Mouse (Mus musculus) erythroblast, embryonic 14.5 days (primary cell): Measurements from ENCODE around the gene Thada.

Source experiments
- GATA1 ChIP-seq: IDR thresholded peaks from 2 replicates; pipeline ENCODE4 v1.6.1; 2012; ENCODE audit warnings: low read length, inconsistent platforms, mixed read lengths
- TAL1 ChIP-seq: IDR thresholded peaks from 3 replicates; pipeline ENCODE4 v1.6.1; 2012; ENCODE audit warnings: low read length, inconsistent platforms, mixed read lengths

DNA sequence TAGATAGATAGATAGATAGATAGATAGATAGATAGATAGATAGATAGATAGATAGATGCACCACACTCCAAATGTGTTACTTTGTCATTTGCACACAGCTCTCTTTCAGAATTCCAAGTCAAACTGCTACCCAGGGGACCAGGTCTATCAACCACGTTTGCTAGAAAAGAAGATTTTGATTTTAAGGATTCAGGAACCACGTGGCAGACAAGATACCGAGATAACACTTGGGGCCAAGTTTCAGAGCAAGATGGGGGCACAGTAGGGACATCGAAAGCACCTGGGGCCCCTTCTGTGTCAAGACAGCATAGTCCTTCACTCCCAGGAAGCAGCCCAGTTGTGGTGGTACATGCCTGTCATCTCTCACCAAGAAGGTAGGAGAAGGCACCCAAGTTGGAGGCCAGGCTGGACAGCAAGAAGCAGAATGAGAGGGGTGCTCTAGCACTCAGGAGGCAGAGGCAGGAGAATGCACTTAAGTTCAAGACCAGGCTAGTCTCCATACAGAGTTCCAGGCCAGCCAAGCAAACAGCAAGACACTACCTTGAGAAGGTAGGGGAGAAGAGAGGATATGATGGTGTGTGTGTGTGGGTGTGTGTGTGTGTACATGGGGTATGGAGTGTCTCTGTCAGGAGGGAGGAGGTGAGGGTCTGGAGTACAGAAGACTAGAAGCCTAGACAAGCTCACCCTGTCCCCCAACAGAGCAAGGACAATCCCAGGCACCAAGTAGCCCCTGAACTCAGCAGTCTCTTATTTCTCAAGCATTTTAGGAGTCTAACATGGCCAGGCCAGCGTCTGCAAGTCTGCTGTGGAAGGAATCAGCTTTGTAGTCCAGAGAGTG lies 321.0 kb downstream of the Thada start:
- TF ChIP-seq TAL1 (no peak), GATA1 (no peak)
